Mouse (Mus musculus) ES-E14 (cell line): ENCODE data around the gene Zfyve21.

Source experiments
- CHD2 ChIP-seq: IDR thresholded peaks from 2 replicates; pipeline ENCODE4 v1.6.1; 2014; ENCODE audit warnings: mild to moderate bottlenecking, low read depth, low read length, inconsistent platforms
- HCFC1 ChIP-seq: IDR thresholded peaks from 2 replicates; pipeline ENCODE4 v1.6.1; 2012; ENCODE audit warnings: low read length, inconsistent platforms, borderline replicate concordance; ENCODE audit not compliant: insufficient read depth
- MAFK ChIP-seq: IDR thresholded peaks from 2 replicates; pipeline ENCODE4 v1.6.1; 2014; ENCODE audit warnings: mild to moderate bottlenecking, low read depth, low read length, inconsistent platforms; ENCODE audit not compliant: insufficient read depth
- ZC3H11A ChIP-seq: IDR thresholded peaks from 2 replicates; pipeline ENCODE4 v1.6.1; 2012; ENCODE audit warnings: low read depth, mild to moderate bottlenecking, inconsistent platforms, low read length, borderline replicate concordance
- ZNF384 ChIP-seq: IDR thresholded peaks from 2 replicates; pipeline ENCODE4 v1.6.1; 2012; ENCODE audit warnings: low read depth, low read length, inconsistent platforms

DNA sequence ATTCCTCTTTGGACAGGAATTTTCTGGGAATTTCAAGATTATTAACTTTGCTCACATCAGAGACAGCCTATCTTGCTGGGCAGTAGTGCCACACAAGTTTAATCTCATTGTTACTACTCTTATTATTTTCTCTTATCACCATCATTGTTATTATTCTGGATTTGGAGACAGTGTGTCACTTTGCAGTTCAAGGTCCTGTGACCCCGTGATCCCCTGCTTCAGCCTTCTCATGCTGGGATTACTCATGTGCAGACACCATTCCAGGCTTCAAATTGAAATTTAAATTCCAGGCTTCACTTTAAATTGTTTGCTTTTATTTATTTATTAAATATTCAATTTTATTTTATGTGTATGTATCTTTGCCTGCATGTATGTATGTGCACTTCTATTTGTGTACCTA is 55.8 kb downstream of the Zfyve21 start:
- TF ChIP-seq ZNF384, result no peak
- no peak for TF ChIP-seq ZC3H11A
- no peak for TF ChIP-seq CHD2
- TF ChIP-seq MAFK, result no peak
- no peak for TF ChIP-seq HCFC1
